21 mouse cellular contexts compared by ENCODE assay signal in genomic region chrX:13037085-13037484, GRCm38 (mm10). TPM values are rescaled to one million over a fixed set of nuclear protein-coding genes. Genes with fewer than 3 reads are reported as not detected.
DNase-seq lines count a peak whose midpoint lies in the region; ATAC-seq and TF ChIP-seq lines count a peak whose summit lies in the region.
"Had no signal": no experiment of that assay in that cellular context is flagged by ENCODE, and none has a peak within 500 bp of the region (broad histone marks: within the 10 kb centered on the region; RNA-seq: fewer than 3 reads in every experiment).

No protein-coding gene starts in this region.

- H3K27ac ChIP-seq in liver, embryonic 12.5 days: no peak overlapping the region
- H3K27ac ChIP-seq: embryonic facial prominence, embryonic 12.5 days; forebrain, embryonic 12.5 days; gastrocnemius, adult 2 months; hindbrain, embryonic 10.5 days; hindbrain, embryonic 14.5 days; intestine, embryonic 15.5 days had no signal

- no peak overlapping the region for H3K4me3 ChIP-seq in myocyte
- H3K4me3 ChIP-seq in liver, embryonic 12.5 days: no peak overlapping the region
- H3K4me3 ChIP-seq: embryonic facial prominence, embryonic 12.5 days; forebrain, embryonic 12.5 days; gastrocnemius, adult 2 months; heart, embryonic 12.5 days; hindbrain, embryonic 10.5 days; intestine, embryonic 15.5 days had no signal

- no peaks in the 10 kb centered on the region for H3K4me1 ChIP-seq in liver, embryonic 12.5 days
- H3K4me1 ChIP-seq: embryonic facial prominence, embryonic 12.5 days; forebrain, embryonic 12.5 days; heart, embryonic 12.5 days; hindbrain, embryonic 10.5 days; intestine, embryonic 15.5 days had no signal

- no peak for TF ChIP-seq POLR2A in myocyte (IDR thresholded peaks at IDR 0.05; ENCODE audit: insufficient read length, low read depth)

- H3K9me3 ChIP-seq in liver, embryonic 12.5 days (replicated peaks): no peaks in the 10 kb centered on the region
- H3K9me3 ChIP-seq: embryonic facial prominence, embryonic 12.5 days; forebrain, embryonic 12.5 days; heart, embryonic 12.5 days; hindbrain, embryonic 10.5 days; intestine, embryonic 15.5 days had no signal

- no peak for DNase-seq in frontal cortex, postnatal 25 days (ENCODE audit: low spot score in 2 of 2)
- DNase-seq in 3134 (ENCODE audit: extremely low read depth, insufficient read length, low spot score) (peak; percentile 25), NIH3T3 (ENCODE audit: low read depth) (peak; percentile 56)
- DNase-seq in spleen, adult 18-20 months: no peak
- DNase-seq: adrenal gland, adult 2 months; adrenal gland, postnatal 36 days; cerebellum, adult 11-12 months; cerebellum, adult 9-10 months; cerebellum, postnatal 25 days; gastrocnemius, adult 2 months; gastrocnemius, postnatal 25 days had no signal

- H3K4me2 ChIP-seq in myocyte (ENCODE audit: low read depth): peak overlapping the region; percentile 36
- no peak overlapping the region for H3K4me2 ChIP-seq in liver, embryonic 12.5 days
- H3K4me2 ChIP-seq: embryonic facial prominence, embryonic 12.5 days; forebrain, embryonic 12.5 days; heart, embryonic 12.5 days; hindbrain, embryonic 14.5 days; intestine, embryonic 15.5 days had no signal

- 81% methylated on average over 4 of the region's 4 CpGs for WGBS in liver, embryonic 12.5 days (ENCODE audit: insufficient replicate concordance)

- H3K9ac ChIP-seq in liver, embryonic 12.5 days: no peak overlapping the region
- H3K9ac ChIP-seq: embryonic facial prominence, embryonic 12.5 days; forebrain, embryonic 12.5 days; heart, embryonic 12.5 days; hindbrain, embryonic 14.5 days; intestine, embryonic 15.5 days had no signal

- H3ac ChIP-seq in myocyte (ENCODE audit: control insufficient read depth, insufficient read length): no peak overlapping the region

- peak; percentile 41; the same call in 1 of the 2 replicates for ATAC-seq in frontal cortex, adult (ENCODE audit: low TSS enrichment)
- no peak for ATAC-seq in liver, embryonic 12.5 days
- ATAC-seq: forebrain, embryonic 16.5 days; intestine, embryonic 15.5 days had no signal

- H3K36me3 ChIP-seq in myocyte (ENCODE audit: control insufficient read depth, insufficient read depth): no peaks in the 10 kb centered on the region
- H3K36me3 ChIP-seq in liver, embryonic 12.5 days: no peaks in the 10 kb centered on the region
- H3K36me3 ChIP-seq: embryonic facial prominence, embryonic 12.5 days; forebrain, embryonic 12.5 days; heart, embryonic 12.5 days; hindbrain, embryonic 10.5 days; intestine, embryonic 15.5 days had no signal

- H3K27me3 ChIP-seq in myocyte (ENCODE audit: control insufficient read depth, insufficient read depth, insufficient read length): no peaks in the 10 kb centered on the region
- 0 out of 2 replicates have a peak, but pooled peaks cover 3% of the 10 kb centered on the region for H3K27me3 ChIP-seq in liver, embryonic 12.5 days (replicated peaks)

- H3K79me2 ChIP-seq in myocyte (ENCODE audit: control insufficient read depth, insufficient read depth): no peaks in the 10 kb centered on the region

TF ChIP-seq in myocyte, 11 proteins besides CTCF, POLR2A, EP300 and RAD21:
- TF ChIP-seq CEBPB (IDR thresholded peaks at IDR 0.05; ENCODE audit: insufficient read depth, poor library complexity, severe bottlenecking): 0 out of 2 replicates have a peak, but pooled peaks have one; percentile 15
- TF ChIP-seq USF1 (IDR thresholded peaks at IDR 0.05; ENCODE audit: low read depth): no peak
- TF ChIP-seq TCF3 (IDR thresholded peaks at IDR 0.05; ENCODE audit: insufficient read length, low read depth): no peak
- TF ChIP-seq POLR2AphosphoS2 (IDR thresholded peaks at IDR 0.05; ENCODE audit: insufficient read length, low read depth): no peak

RNA-seq across cellular contexts. Expression of gene Usp9x, which starts 34.2 kb away (rescaled TPM):
- 18.9 TPM for polyA plus RNA-seq in myocyte (2012; fragmentation: generic; extraction: Trizol)
- 21.0 and 21.5 TPM in 2 replicates for polyA plus RNA-seq in liver, embryonic 12.5 days (2016; fragmentation: Nextera tagmentation; extraction: Ambion mirVana)

Comparison
In these comparisons a context has a peak if more than half of its experiments do, and no peak if none do; other contexts are left out.
1. DNase-seq: peak in 3134 (single experiment) and NIH3T3 (single experiment); none in frontal cortex, postnatal 25 days (0 of 2) and spleen, adult 18-20 months (0 of 2).